Mouse (Mus musculus): Measurements from ENCODE around the gene Dcdc2a. TPM values are rescaled to one million over a fixed set of nuclear protein-coding genes. Genes with fewer than 3 reads are reported as not detected.

The Dcdc2a gene
- polyA plus RNA-seq, 1 experiment: 4.9 TPM

DNA sequence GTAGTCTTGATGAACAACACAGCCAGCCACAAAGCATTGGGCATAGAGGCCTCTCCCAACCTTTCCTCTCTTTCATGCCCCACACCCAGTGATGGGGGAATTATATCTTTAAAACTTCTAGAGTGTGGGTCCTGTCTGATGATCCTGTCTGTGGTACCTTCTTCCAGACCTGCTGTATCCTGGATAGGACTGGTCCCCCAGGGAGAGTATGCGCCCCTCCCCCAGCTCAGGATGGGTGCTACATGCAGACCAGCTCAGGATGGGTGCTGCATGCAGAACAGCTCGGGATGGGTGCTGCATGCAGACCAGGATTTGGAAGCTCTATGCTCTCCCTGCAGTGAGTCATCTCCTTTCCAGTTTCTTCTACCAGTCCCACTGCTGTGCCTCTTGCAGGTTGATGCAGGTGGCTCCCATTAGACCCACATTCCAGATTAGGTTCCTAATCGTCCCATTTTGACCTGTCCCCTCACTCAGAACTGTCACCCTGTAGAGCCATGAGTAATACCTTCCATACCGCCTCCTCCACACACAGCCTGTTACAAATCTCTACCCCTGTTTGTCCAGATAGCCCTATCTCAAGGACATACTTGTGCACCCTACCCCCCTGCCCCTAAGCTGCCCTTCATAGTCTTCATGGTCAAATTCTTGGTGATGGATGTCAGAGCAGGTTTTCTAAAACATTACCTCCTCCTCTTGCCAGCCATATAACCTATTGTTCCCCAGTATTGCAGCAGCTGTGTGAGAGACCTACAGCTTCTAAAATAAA, 122.6 kb downstream of the Dcdc2a start:
- Histone ChIP-seq H3K27ac (ENCODE audit: insufficient read depth, low read length) (no peak overlapping the region), H3K4me3 (replicated peaks; ENCODE audit: insufficient read depth, low read depth, low read length) (no peak overlapping the region), H3K27me3 (ENCODE audit: control insufficient read depth, insufficient read depth, low read length) (no peaks in the 10 kb centered on the region), H3K4me1 (ENCODE audit: control insufficient read depth, insufficient read depth, low read length) (no peaks in the 10 kb centered on the region)
- DNase-seq: no peak
- TF ChIP-seq CTCF (IDR thresholded peaks at IDR 0.05; ENCODE audit: borderline replicate concordance, insufficient read depth, low read depth, low read length) (no peak), POLR2A (IDR thresholded peaks at IDR 0.05; ENCODE audit: borderline replicate concordance, insufficient read depth, low read length) (no peak)
- WGBS: 73% methylated on average over 4 of the region's 4 CpGs

DNA sequence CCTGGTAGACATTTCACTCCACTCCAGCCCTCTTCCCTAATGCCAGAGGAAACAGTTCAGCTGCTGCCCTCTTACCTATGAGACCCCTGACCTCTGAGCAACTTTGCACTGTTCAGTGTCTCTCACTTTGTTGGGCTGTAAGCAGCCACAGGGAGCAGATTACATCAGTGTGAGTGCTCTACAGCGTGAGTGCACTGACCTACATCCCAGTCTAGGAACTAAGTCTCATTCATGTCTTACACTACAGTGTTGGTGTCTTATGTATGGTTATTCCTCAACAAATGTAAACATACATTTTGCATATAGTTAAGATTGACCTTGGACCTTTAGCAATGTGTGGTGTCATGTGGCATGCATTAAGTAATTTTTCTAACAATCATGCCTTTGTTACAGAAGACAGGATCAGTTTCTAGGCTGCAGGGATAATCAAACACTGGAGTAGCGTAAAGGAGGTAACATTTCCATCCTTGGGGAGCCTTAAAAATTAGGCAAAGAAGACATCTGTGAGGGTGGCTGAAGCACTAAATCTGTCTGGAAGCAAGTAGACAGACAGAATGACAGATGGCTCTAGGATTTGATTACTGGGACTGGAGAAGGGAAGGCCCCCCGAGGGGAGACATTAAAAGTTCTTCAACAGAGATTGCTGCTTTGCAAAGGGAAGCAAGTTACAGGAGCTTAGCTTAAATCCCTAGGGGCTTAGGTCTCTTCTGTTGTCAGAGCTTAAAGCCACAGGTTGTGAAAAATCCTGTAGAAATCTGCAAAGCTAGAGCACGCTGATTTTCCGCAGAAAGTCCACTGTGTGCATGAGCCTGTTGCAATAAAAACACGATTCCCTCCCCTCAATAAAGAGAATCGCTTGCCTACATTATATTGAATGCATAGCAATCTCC, 130.9 kb downstream of the Dcdc2a start:
- Histone ChIP-seq H3K4me3 (replicated peaks; ENCODE audit: insufficient read depth, low read depth, low read length) (no peak overlapping the region), H3K4me1 (ENCODE audit: control insufficient read depth, insufficient read depth, low read length) (no peaks in the 10 kb centered on the region), H3K27ac (ENCODE audit: insufficient read depth, low read length) (no peak overlapping the region), H3K27me3 (ENCODE audit: control insufficient read depth, insufficient read depth, low read length) (no peaks in the 10 kb centered on the region)
- WGBS: 22% methylated on average over 7 of the region's 7 CpGs
- no peak for DNase-seq
- no peak for TF ChIP-seq CTCF (IDR thresholded peaks at IDR 0.05; ENCODE audit: borderline replicate concordance, insufficient read depth, low read depth, low read length)
- no peak for TF ChIP-seq POLR2A (IDR thresholded peaks at IDR 0.05; ENCODE audit: borderline replicate concordance, insufficient read depth, low read length)

DNA sequence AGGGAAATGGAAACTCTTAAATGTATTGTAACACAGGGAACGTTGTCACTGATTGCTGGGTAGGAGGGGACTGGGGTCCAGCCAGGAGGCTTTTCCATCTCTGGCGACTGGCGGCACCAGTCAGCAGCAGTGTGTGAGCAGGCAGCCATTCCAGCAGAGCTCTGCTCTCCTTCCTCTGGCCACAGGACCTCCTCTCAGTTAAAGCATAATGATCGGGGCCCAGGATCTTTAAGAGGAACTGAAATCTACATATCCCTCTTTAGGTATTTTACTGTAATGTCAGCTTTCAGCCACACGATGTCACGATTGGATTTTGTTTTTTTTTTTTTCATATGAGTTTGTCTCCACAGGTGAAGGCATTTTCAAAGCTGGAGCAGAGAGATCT, 131.5 kb downstream of the Dcdc2a start:
- WGBS: 4% methylated on average over 6 of the region's 6 CpGs
- no peak for DNase-seq
- no peaks in the 10 kb centered on the region for H3K4me1 ChIP-seq (ENCODE audit: control insufficient read depth, insufficient read depth, low read length)
- no peak overlapping the region for H3K27ac ChIP-seq (ENCODE audit: insufficient read depth, low read length)
- H3K4me3 ChIP-seq (replicated peaks; ENCODE audit: insufficient read depth, low read depth, low read length): no peak overlapping the region
- H3K27me3 ChIP-seq (ENCODE audit: control insufficient read depth, insufficient read depth, low read length): no peaks in the 10 kb centered on the region
- TF ChIP-seq CTCF (IDR thresholded peaks at IDR 0.05; ENCODE audit: borderline replicate concordance, insufficient read depth, low read depth, low read length) (no peak), POLR2A (IDR thresholded peaks at IDR 0.05; ENCODE audit: borderline replicate concordance, insufficient read depth, low read length) (no peak)

DNA sequence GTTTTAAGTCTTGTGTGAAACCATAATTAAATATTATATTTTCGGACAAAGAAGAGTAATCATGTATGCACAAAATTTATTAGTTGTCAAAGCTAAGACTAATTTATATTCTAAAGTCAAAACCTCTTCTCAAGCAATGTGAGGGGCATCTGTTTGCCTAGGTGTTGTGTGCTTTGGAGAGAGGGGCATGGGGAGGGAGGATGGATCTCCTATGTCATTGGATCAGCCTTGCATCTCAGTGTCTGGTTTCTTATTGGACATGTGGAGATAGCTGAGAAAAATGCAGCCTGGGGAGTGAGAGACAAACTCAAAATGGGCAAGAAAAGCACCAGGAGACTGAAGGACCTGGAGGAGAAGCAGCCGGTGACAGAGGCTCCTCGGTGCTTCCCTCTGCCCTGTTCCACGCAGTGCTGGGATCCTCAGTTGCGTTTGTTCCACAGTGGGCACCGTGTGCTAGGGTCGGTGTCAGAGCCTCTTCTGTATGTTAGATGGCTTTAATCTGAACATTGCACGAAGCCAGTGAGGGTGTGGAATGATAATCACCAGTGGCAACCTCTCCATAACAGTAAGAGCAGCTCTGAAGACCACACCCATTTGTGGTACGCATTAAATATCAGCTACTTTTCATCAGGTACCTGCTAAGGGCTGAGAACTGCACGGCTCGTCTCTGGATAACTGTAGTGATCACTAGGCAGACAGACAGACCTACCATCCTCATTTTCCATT, 133.8 kb downstream of the Dcdc2a start:
- TF ChIP-seq POLR2A (IDR thresholded peaks at IDR 0.05; ENCODE audit: borderline replicate concordance, insufficient read depth, low read length) (no peak), CTCF (IDR thresholded peaks at IDR 0.05; ENCODE audit: borderline replicate concordance, insufficient read depth, low read depth, low read length) (no peak)
- Histone ChIP-seq H3K27ac (ENCODE audit: insufficient read depth, low read length) (no peak overlapping the region), H3K4me3 (replicated peaks; ENCODE audit: insufficient read depth, low read depth, low read length) (no peak overlapping the region), H3K27me3 (ENCODE audit: control insufficient read depth, insufficient read depth, low read length) (no peaks in the 10 kb centered on the region), H3K4me1 (ENCODE audit: control insufficient read depth, insufficient read depth, low read length) (no peaks in the 10 kb centered on the region)
- DNase-seq: no peak
- WGBS: 86% methylated on average over 11 of the region's 11 CpGs

DNA sequence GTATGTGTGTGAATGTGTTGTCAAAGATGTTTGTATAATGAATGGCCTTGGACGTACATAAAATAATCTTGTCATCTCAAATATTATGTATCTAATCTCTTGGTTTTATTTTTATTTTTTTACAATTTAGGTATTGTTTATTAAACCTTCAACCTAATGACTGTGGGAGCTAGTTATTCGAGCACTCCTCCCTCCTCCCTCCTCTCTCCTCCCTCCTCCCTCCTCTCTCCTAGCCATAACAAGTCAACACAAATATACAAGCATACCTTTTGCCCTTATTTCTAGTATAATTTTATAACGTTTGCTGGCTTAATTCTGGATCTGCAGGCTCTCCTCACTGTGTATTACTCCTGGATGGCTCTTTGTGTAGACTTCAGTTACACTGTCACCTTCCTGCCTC, 134.4 kb downstream of the Dcdc2a start:
- Histone ChIP-seq H3K27ac (ENCODE audit: insufficient read depth, low read length) (no peak overlapping the region), H3K4me1 (ENCODE audit: control insufficient read depth, insufficient read depth, low read length) (no peaks in the 10 kb centered on the region), H3K4me3 (replicated peaks; ENCODE audit: insufficient read depth, low read depth, low read length) (no peak overlapping the region), H3K27me3 (ENCODE audit: control insufficient read depth, insufficient read depth, low read length) (no peaks in the 10 kb centered on the region)
- no peak for DNase-seq
- TF ChIP-seq CTCF (IDR thresholded peaks at IDR 0.05; ENCODE audit: borderline replicate concordance, insufficient read depth, low read depth, low read length) (no peak), POLR2A (IDR thresholded peaks at IDR 0.05; ENCODE audit: borderline replicate concordance, insufficient read depth, low read length) (no peak)
- 75% methylated on average over 3 of the region's 3 CpGs for whole genome bisulfite sequencing

DNA sequence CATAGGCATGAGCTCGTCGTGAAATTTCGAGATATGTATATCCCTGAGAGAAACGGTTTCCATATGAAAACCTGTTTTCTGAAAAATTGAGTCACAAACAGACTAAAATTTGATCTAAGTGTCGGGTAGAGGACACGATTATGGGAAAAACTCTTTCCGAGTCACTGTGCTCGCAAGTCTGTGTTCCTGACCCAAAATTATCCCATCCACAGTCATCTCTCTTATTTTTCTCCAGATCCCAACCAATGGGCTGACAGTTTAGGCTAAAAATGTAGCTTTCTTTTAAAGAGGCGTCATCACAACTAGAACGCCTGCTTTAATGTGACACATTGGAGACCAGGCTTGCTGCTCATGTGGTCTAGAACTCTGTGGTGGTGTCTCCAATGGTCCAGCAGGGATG, 139.9 kb downstream of the Dcdc2a start:
- no peak overlapping the region for H3K27ac ChIP-seq (ENCODE audit: insufficient read depth, low read length)
- TF ChIP-seq CTCF (IDR thresholded peaks at IDR 0.05; ENCODE audit: borderline replicate concordance, insufficient read depth, low read depth, low read length): no peak
- no peak for TF ChIP-seq POLR2A (IDR thresholded peaks at IDR 0.05; ENCODE audit: borderline replicate concordance, insufficient read depth, low read length)

DNA sequence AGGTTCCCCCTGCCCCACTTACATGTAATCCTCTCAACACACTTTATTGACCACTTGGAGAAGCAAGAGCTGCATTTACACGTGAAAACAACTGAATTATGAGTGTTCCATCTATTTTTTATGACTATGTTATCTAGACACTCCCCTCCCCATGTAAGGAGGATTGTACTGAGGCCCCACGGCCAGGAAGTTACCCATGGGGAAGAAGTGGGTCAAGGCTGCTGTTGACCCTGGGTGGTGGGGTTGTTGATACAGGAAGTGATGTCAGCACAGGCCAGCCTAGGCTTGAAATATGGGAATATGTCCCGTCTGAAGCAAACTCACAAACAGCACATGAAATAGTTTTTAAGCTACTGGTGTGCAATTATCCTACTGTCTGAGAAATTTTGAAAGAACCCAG, 144.1 kb downstream of the Dcdc2a start:
- Histone ChIP-seq H3K4me3 (replicated peaks; ENCODE audit: insufficient read depth, low read depth, low read length) (no peak overlapping the region), H3K27ac (ENCODE audit: insufficient read depth, low read length) (no peak overlapping the region), H3K27me3 (ENCODE audit: control insufficient read depth, insufficient read depth, low read length) (no peaks in the 10 kb centered on the region), H3K4me1 (ENCODE audit: control insufficient read depth, insufficient read depth, low read length) (no peaks in the 10 kb centered on the region)
- no peak for DNase-seq
- 67% methylated on average over 3 of the region's 3 CpGs for WGBS
- TF ChIP-seq POLR2A (IDR thresholded peaks at IDR 0.05; ENCODE audit: borderline replicate concordance, insufficient read depth, low read length) (no peak), CTCF (IDR thresholded peaks at IDR 0.05; ENCODE audit: borderline replicate concordance, insufficient read depth, low read depth, low read length) (no peak)

More for the DNA sequence above, 139.9 kb downstream of the Dcdc2a start:
- no peak overlapping the region for H3K4me3 ChIP-seq (replicated peaks; ENCODE audit: insufficient read depth, low read depth, low read length)
- no peak for DNase-seq
- H3K27me3 ChIP-seq (ENCODE audit: control insufficient read depth, insufficient read depth, low read length): no peaks in the 10 kb centered on the region
- H3K4me1 ChIP-seq (ENCODE audit: control insufficient read depth, insufficient read depth, low read length): no peaks in the 10 kb centered on the region
- WGBS: 92% methylated on average over 10 of the region's 10 CpGs

All from cerebellum, adult 2 months (tissue).